Mouse (Mus musculus) hindbrain, embryonic 15.5 days (tissue): ENCODE measurements around the gene Xirp2. TPM values are rescaled to one million over a fixed set of nuclear protein-coding genes. Genes with fewer than 3 reads are reported as not detected.
"Not testable (repeated sequence)": the region's sequence is repeated elsewhere in the genome, so short reads cannot be mapped to it uniquely, and the experiment has no call there.

Experiments used
- ATAC-seq: fragments of 200-750 bp; cut with Nextera tagmentation; 2 replicates; pipeline ENCODE4 v1.8.0; 2017; ENCODE audit warnings: low read depth, moderate number of reproducible peaks, moderate TSS enrichment; ENCODE audit not compliant: low FRiP score
- H3K27ac ChIP-seq: fragments of 300-500 bp; sonication (generic); replicated peaks from 2 replicates; pipeline ENCODE4 v1.5.1; 2015; ENCODE audit warnings: mild to moderate bottlenecking, inconsistent platforms
- H3K27me3 ChIP-seq: fragments of 300-500 bp; sonication (generic); 2 replicates; pipeline ENCODE4 v1.6.1; 2015; ENCODE audit warnings: control low read depth, inconsistent platforms
- H3K36me3 ChIP-seq: fragments of 300-500 bp; sonication (generic); 2 replicates; pipeline ENCODE4 v1.6.1; 2015; ENCODE audit warnings: control low read depth, inconsistent platforms
- H3K4me1 ChIP-seq: fragments of 300-500 bp; sonication (generic); replicated peaks from 2 replicates; pipeline ENCODE4 v1.6.1; 2015; ENCODE audit warnings: control low read depth, inconsistent platforms
- H3K4me2 ChIP-seq: fragments of 300-500 bp; sonication (generic); 2 replicates; pipeline ENCODE4 v1.6.1; 2015; ENCODE audit warnings: moderate library complexity, mild to moderate bottlenecking, inconsistent platforms
- H3K4me3 ChIP-seq: fragments of 300-500 bp; sonication (generic); 2 replicates; pipeline ENCODE4 v1.5.1; 2015; ENCODE audit warnings: mild to moderate bottlenecking, inconsistent platforms
- H3K9ac ChIP-seq: fragments of 300-500 bp; sonication (generic); 2 replicates; pipeline ENCODE4 v1.6.1; 2015; ENCODE audit warnings: inconsistent platforms
- H3K9me3 ChIP-seq: fragments of 300-500 bp; sonication (generic); 2 replicates; pipeline ENCODE4 v1.6.1; 2016; ENCODE audit warnings: control low read depth, inconsistent platforms
- WGBS: fragments of 180-500 bp; shearing (Covaris S2); methylation state at CpG from one replicate; pipeline ENCODE4 v1.1.7; 2015; 5-methylcytosine and 5-hydroxymethylcytosine counted together
- polyA plus RNA-seq: library from polyadenylated mRNA; unstranded; fragments of >200 nt; fragmentation: Nextera tagmentation; extraction: Ambion mirVana; gene quantifications from 2 replicates; pipeline ENCODE4 v1.2.1, GENCODE M21; 2015

The Xirp2 gene
- polyA plus RNA-seq: not detected in 2 replicates

DNA sequence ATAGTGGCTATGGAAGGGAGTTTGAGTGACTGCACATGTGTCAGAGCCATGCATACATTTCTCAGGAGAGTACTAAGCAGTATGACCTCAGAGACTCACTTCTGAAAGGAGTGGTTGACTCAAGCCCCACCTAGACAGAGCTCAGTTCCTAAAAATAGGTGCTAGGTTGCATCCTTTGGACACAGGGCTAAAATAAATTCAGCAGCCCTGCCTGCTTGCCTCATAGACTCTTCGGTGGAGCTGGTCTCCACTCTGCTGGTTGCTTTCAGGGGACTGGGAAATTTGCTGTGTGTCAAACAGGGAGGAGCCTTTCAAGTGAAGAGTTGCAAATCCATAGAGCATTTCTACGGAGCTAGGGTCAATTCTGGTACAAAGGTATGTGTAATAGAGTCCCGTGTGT, at the start of gene Xirp2:
Gene Xirp2, plus strand, starts transcription at position 223 of the 400 bp plus-strand sequence.
- H3K4me1 ChIP-seq: no peaks in the 10 kb centered on the region
- no peak within 1 kb of the TSS for H3K4me3 ChIP-seq
- no peak within 1 kb of the TSS for H3K27ac ChIP-seq
- H3K4me2 ChIP-seq: no peak within 1 kb of the TSS
- 79% methylated on average over 3 of the region's 3 CpGs for WGBS
- no peaks in the 10 kb centered on the region for H3K27me3 ChIP-seq
- H3K36me3 ChIP-seq: no peaks in the 10 kb centered on the region
- H3K9me3 ChIP-seq: no peaks in the 10 kb centered on the region
- H3K9ac ChIP-seq: no peak within 1 kb of the TSS
- no peak for ATAC-seq

DNA sequence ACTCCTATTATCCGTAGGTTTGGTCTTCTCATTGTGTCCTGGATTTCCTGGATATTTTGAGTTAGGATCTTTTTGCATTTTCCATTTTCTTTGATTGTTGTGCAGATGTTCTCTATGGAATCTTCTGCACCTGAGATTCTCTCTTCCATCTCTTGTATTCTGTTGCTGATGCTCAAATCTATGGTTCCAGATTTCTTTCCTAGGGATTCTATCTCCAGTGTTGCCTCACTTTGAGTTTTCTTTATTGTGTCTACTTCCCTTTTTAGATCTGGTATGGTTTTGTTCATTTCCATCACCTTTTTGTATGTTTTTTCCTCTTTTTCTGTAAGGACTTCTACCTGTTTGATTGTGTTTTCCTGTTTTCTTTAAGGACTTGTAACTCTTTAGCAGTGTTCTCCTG, 32.4 kb upstream of the Xirp2 start, which contains the start of gene Gm21830:
Gene Gm21830, plus strand, starts transcription at position 301 of the 400 bp plus-strand sequence.
- not testable (repeated sequence) for H3K9ac ChIP-seq, H3K9me3 ChIP-seq, H3K4me3 ChIP-seq, ATAC-seq, H3K4me2 ChIP-seq, H3K27ac ChIP-seq, H3K36me3 ChIP-seq, H3K27me3 ChIP-seq, H3K4me1 ChIP-seq
- no CpG with 5 or more reads among the region's 1 CpGs for WGBS

DNA sequence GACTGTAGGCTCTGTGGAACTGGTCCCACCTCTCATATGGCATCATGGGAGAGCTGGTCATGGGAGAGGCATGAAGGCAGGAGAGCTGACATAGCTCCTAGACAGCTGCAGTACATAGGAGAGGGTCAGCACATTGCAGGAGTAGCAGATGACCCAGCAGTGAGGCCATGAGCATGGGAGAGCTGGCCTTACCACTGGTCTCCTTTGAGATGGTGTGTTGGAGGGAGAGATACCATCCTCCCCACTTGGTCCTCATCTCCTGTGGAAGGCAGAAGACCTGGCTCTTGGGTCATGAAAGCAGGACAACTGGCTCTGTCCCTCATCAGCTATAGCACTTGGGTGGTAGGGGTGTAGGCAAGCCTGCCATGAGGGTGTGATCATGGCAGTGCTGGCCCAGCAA, 24.9 kb upstream of the Xirp2 start:
- H3K4me3 ChIP-seq: no peak overlapping the region
- H3K4me2 ChIP-seq: no peak overlapping the region
- no peaks in the 10 kb centered on the region for H3K36me3 ChIP-seq
- no peaks in the 10 kb centered on the region for H3K4me1 ChIP-seq
- no peaks in the 10 kb centered on the region for H3K27me3 ChIP-seq
- no peak overlapping the region for H3K27ac ChIP-seq
- H3K9me3 ChIP-seq: no peaks in the 10 kb centered on the region
- ATAC-seq: no peak
- H3K9ac ChIP-seq: no peak overlapping the region

DNA sequence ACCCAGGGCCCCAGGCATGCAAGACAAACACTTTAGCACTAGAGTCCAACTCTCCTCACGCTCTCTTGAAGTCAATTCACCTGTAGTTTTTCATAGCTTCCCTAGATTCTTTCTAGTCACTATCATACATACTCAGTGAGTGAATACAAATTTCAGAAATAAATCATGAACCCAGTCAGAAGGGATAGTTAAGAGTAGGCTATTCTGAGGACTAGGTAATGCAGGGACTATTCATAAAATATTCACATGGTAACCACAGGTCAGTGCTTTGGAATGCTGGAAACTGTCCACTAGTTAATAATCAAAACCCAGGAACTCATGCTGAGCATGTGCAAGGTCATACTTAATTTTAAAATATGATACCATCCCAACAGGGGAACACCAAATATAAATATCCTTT, 23.0 kb upstream of the Xirp2 start:
- H3K4me2 ChIP-seq: no peak overlapping the region
- H3K4me1 ChIP-seq: no peaks in the 10 kb centered on the region
- H3K36me3 ChIP-seq: no peaks in the 10 kb centered on the region
- H3K27ac ChIP-seq: no peak overlapping the region
- ATAC-seq: no peak
- WGBS: 92% methylated on average over 1 of the region's 1 CpGs
- no peak overlapping the region for H3K4me3 ChIP-seq
- H3K27me3 ChIP-seq: no peaks in the 10 kb centered on the region
- H3K9me3 ChIP-seq: no peaks in the 10 kb centered on the region
- H3K9ac ChIP-seq: no peak overlapping the region

DNA sequence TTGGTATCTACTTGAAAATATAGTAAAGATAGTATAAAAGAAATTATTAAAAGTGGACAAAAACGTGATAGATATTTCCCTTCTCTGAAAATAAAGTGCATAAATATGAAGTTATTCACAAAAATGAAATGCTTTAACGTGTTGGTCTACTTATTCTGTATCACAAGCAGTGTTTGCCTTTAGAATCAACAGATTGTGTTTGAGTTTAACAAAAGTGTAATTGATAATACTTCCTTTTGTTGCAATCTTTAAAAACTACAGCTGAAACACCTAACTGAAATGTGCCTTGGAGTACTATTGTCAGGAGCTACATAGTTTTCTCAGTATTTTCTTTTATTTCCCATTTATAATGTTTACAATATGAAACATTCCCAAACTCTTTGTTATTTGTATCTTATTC, 12.7 kb upstream of the Xirp2 start, which contains the start of gene Gm26727:
Gene Gm26727, minus strand, starts transcription at position 101 of the 400 bp plus-strand sequence.
- Histone ChIP-seq H3K9me3 (no peaks in the 10 kb centered on the region), H3K4me1 (no peaks in the 10 kb centered on the region), H3K4me3 (no peak within 1 kb of the TSS), H3K27ac (no peak within 1 kb of the TSS), H3K4me2 (no peak within 1 kb of the TSS), H3K36me3 (no peaks in the 10 kb centered on the region), H3K9ac (no peak within 1 kb of the TSS), H3K27me3 (no peaks in the 10 kb centered on the region)
- WGBS: 76% methylated on average over 2 of the region's 2 CpGs
- ATAC-seq: no peak

DNA sequence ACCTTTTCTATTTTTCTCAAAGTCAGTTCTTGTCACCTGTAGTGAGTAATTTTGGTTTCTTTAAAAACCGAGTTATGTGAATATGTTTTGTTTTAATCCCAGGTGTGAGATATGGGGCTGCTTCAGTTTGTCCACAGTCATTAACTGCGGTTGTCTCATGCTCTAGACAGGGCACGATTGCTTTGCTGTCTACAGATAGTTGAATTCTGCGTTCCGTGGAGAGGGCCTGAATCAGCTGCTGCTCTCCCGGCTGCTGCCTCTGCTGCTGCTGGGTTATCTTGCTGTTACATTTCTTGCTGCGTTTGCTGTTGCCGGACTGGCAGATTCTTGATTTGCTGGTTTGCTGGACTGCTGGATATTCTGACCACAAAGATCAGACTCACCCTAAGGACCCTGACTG, 7.5 kb upstream of the Xirp2 start:
- no peaks in the 10 kb centered on the region for H3K36me3 ChIP-seq
- no peaks in the 10 kb centered on the region for H3K27me3 ChIP-seq
- H3K4me3 ChIP-seq: no peak overlapping the region
- WGBS: 85% methylated on average over 8 of the region's 8 CpGs
- no peaks in the 10 kb centered on the region for H3K4me1 ChIP-seq
- no peak for ATAC-seq
- H3K9me3 ChIP-seq: no peaks in the 10 kb centered on the region
- no peak overlapping the region for H3K4me2 ChIP-seq
- H3K9ac ChIP-seq: no peak overlapping the region
- no peak overlapping the region for H3K27ac ChIP-seq

DNA sequence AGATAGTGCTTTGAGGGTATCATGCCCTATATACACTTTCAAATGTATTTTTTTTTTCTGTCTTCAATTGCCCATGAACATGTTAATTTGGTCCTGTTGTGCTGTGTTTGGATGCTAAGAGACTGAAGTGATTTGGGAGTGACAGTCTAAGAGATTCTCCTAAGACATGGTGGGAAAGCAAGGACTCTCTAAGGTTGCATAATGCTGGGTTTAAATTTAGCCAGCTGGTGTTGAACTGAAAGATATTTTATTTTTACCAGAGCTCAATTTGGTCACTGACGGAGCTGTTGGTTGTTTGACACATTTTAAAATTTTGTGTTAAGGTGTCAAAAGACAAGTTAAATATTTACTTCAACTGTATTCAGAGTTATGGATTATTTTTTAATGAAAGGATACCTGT, 970 bp downstream of the Xirp2 start:
- 86% methylated on average over 1 of the region's 1 CpGs for WGBS
- no peak overlapping the region for H3K9ac ChIP-seq
- ATAC-seq: no peak
- H3K4me3 ChIP-seq: no peak overlapping the region
- no peaks in the 10 kb centered on the region for H3K27me3 ChIP-seq
- no peaks in the 10 kb centered on the region for H3K9me3 ChIP-seq
- H3K4me1 ChIP-seq: no peaks in the 10 kb centered on the region
- no peak overlapping the region for H3K27ac ChIP-seq
- no peak overlapping the region for H3K4me2 ChIP-seq
- H3K36me3 ChIP-seq: no peaks in the 10 kb centered on the region

DNA sequence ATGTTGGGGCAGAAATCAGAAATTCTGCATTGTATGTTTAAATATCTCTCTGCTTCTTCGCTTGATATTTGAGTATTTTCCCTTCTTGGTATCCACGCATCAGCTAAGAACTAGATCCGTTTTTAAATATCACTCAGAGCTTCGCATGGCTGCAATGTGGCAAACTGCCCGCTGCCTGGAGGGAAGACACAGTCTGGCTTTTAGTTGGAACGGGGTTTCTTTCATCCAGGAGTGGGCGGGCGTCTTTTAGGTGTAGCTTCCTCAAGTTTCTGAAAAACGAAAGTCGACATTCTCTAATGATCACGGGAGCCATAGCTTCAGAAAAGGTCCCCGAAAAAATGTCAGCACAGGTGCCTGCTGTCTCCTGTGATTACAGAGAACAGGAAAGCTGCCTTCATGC, 1.4 kb downstream of the Xirp2 start:
- H3K4me1 ChIP-seq: no peaks in the 10 kb centered on the region
- 71% methylated on average over 12 of the region's 12 CpGs for WGBS
- no peaks in the 10 kb centered on the region for H3K36me3 ChIP-seq
- no peak for ATAC-seq
- no peaks in the 10 kb centered on the region for H3K27me3 ChIP-seq
- no peak overlapping the region for H3K4me3 ChIP-seq
- H3K9me3 ChIP-seq: no peaks in the 10 kb centered on the region
- H3K9ac ChIP-seq: no peak overlapping the region
- H3K4me2 ChIP-seq: no peak overlapping the region
- no peak overlapping the region for H3K27ac ChIP-seq

DNA sequence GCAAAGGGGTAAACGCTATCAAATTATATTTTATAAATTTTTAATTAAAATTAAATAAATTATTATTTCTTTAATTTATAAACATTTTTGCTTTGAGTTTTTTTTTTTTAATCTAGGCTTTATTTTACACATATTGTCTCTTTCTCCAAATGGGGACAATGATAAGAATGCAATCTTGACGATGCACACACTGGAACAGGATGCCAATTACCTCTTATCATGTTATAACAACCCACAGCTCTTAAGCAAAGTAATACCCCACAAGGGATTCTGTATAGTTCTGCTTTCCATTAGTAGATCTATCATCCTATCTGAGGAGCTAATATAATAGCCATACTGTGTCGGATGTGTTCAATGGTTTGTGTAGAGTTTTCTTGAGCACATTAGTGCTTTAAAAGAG, 15.1 kb downstream of the Xirp2 start:
- 72% methylated on average over 3 of the region's 3 CpGs for WGBS
- no peaks in the 10 kb centered on the region for H3K36me3 ChIP-seq
- no peak overlapping the region for H3K27ac ChIP-seq
- no peak overlapping the region for H3K4me2 ChIP-seq
- H3K9ac ChIP-seq: no peak overlapping the region
- no peak overlapping the region for H3K4me3 ChIP-seq
- no peak for ATAC-seq
- H3K9me3 ChIP-seq: no peaks in the 10 kb centered on the region
- H3K4me1 ChIP-seq: no peaks in the 10 kb centered on the region
- no peaks in the 10 kb centered on the region for H3K27me3 ChIP-seq

DNA sequence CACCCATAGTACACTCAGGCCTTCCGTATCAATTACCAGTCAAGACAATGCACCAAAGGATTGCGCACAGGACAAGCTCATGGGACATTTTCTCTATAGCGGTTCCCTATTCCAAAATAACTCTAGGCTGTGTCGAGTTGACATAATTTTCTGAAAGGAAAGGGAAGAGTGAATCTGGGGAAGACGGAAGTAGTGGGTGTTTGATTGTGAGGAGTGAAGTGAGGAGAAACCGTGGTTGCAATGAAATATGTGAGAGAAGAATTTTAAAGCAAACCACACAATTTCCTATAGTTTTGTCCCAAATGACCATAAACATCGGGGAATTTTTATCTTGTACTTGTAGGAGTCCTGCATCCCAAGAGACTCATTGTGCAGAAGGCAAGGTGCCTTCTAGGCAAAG, 21.2 kb downstream of the Xirp2 start:
- Histone ChIP-seq H3K36me3 (no peaks in the 10 kb centered on the region), H3K27me3 (no peaks in the 10 kb centered on the region), H3K27ac (no peak overlapping the region), H3K9me3 (no peaks in the 10 kb centered on the region), H3K9ac (no peak overlapping the region), H3K4me3 (no peak overlapping the region), H3K4me1 (no peaks in the 10 kb centered on the region), H3K4me2 (no peak overlapping the region)
- 91% methylated on average over 7 of the region's 7 CpGs for WGBS
- ATAC-seq: no peak

DNA sequence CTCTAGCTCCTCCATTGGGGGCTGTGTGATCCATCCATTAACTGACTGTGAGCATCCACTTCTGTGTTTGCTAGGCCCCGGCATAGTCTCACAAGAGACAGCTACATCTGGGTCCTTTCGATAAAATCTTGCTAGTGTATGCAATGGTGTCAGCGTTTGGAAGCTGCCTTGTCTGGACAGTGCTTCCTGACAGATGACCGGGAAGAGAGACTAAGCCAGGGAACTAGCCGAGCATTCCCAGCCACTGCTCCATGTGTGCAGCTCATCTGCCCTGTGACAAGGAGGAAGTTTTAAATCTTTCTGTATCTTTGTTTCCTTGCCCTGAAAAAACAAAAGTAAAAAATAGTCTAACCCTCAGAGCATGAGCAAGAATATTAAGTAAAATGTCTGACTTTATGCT, 24.2 kb downstream of the Xirp2 start:
- ATAC-seq, H3K27ac ChIP-seq, H3K27me3 ChIP-seq, H3K36me3 ChIP-seq, H3K9ac ChIP-seq, H3K4me1 ChIP-seq, H3K4me2 ChIP-seq, H3K9me3 ChIP-seq, H3K4me3 ChIP-seq: not testable (repeated sequence)
- WGBS: 84% methylated on average over 5 of the region's 5 CpGs

DNA sequence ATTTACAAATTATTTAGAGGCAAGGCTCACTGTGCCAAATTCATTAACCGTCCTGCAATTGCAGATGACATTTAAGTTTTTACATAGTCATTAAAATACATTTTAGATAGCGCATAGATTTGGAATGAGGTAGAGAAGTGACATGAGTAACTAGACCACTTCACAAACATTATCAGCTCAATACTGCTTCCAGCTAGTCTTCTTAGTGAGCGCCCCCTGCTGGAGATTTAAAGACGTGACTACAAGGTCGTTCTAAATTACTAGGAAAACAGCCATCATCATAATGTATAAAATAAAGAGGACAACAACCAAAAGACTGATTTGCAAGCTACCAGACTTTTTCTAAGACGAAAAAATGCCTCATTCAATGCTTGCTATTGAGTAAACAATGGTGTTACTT, 32.0 kb downstream of the Xirp2 start:
- Histone ChIP-seq H3K27ac (no peak overlapping the region), H3K4me3 (no peak overlapping the region), H3K27me3 (no peaks in the 10 kb centered on the region), H3K36me3 (no peaks in the 10 kb centered on the region), H3K4me1 (no peaks in the 10 kb centered on the region), H3K4me2 (no peak overlapping the region), H3K9me3 (no peaks in the 10 kb centered on the region), H3K9ac (no peak overlapping the region)
- no peak for ATAC-seq
- WGBS: 19% methylated on average over 6 of the region's 6 CpGs

DNA sequence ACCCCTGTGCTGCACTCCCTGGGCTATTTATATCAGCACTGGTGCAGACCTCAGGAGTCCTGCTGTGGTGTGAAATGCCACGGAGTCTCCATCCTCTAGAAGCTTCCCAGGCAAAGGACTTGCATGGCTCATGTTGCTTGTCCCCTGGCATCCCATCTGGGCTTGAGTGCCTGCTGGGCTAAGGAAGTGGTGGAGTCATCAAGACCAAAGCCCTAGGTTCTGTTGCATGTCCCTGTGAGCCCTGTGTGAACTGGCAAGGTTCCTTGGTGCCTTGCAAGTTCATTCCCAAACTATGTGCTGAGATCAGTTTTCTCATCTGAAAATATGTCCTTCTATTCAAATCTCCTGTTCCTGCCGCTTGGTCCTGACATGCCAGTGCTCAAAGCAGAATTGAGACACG, 35.2 kb downstream of the Xirp2 start:
- no peaks in the 10 kb centered on the region for H3K27me3 ChIP-seq
- whole genome bisulfite sequencing: 71% methylated on average over 3 of the region's 3 CpGs
- no peak overlapping the region for H3K4me3 ChIP-seq
- no peak overlapping the region for H3K27ac ChIP-seq
- no peaks in the 10 kb centered on the region for H3K36me3 ChIP-seq
- no peak overlapping the region for H3K4me2 ChIP-seq
- H3K9me3 ChIP-seq: no peaks in the 10 kb centered on the region
- ATAC-seq: no peak; the same call in 1 of the 2 replicates
- no peaks in the 10 kb centered on the region for H3K4me1 ChIP-seq
- no peak overlapping the region for H3K9ac ChIP-seq
